Mouse (Mus musculus): ENCODE measurements at regions not wholly inside any gene's neighbourhood (a gene's known extent, or its start where the extent isn't known, plus 50 kb on each side); places are given as distances from the start of the nearest gene placed in this dataset.

DNA sequence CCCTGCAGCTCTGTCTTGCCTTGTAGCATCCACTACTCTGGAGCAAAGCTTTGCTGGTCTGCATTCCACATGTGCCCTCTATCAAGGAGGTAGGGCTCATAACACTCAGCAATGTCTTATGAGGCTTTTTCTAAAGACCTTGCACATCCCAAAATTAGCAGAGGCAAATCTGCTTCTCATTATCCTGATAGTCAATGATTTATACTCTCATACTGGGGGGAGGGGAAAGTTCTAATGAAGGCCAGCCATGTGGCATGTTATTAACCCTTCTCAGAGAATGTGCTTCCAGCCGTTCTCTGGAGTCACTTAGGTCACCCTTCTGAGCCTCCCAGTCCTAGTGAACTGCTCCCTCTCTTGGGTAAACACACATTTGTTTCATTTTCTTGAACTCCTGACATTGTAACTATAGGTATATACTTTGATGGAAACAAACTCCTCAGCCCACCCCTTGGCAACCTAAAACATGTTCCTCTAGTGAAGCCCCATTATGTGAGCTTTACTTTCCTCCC, 307.7 kb upstream of the Nt5c1b start:
- DNase-seq (ENCODE audit: low read depth, low spot score) = no peak

DNA sequence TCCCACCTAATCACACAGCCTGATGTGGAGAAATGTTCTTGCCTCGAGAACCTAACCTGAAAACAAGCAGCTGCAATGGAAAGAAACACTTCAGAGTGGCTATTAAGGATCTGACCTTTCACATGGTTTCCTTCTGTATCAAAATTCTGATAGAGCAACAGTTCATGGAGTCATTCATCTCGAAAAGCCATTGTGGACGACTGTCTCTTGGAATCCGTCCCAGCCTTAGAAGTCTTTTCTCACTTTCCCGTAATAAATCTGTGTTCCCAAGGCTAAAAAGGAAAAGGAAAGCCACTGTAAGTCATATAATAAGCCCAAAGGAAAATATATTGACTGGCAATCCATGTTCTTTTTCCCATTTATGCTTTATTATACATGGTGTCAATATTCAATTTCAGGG, 291.4 kb upstream of the Nt5c1b start:
- no peak for DNase-seq (ENCODE audit: low read depth, low spot score)

DNA sequence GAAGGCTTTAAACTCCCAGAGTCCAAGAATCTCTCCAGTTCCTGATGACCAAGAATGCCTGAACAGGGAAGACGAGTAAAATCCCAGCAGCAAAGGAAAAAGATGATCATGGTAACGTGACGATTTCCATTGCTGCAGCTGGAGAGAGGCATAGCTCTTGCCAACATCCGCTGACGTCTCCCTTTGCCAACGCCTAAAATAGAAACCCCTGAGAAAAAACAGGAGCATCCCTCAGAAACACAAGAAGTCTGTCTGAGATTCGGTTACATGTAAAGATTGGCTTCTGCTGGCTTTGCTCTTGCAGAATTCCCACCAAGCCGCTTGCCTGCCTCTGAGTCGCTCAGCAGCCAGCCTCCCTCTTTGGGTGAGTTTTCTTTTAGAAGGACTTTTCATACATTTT, 290.3 kb upstream of the Nt5c1b start:
- DNase-seq (ENCODE audit: low read depth, low spot score) = peak; percentile 53

DNA sequence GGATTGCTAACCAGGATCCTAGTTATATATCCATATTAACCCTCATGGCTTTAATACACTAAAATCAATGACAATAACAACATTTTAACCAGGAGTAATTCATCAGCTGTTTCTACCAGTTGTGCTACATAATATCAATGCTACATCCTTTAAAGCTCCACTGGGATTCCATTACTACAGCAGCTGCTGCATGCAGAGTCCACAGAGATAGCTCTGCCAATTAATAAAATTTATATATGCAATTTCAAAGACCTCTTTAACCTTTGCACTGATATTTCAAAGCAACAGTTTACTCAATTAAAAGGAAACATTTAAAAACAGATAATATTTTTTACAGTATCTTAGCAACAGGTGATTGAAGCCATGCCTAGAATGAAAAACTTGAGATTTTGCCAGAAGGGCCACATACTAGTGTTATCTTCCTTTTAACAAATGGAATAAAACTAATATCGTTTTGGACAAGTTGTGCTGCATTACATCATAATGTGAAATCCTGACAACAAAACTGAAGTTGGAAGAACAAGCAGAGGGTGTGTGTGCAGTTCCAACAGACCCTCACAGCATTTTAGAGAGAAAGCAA, 256.8 kb upstream of the Nt5c1b start:
- no peak for DNase-seq (ENCODE audit: low read depth, low spot score)

DNA sequence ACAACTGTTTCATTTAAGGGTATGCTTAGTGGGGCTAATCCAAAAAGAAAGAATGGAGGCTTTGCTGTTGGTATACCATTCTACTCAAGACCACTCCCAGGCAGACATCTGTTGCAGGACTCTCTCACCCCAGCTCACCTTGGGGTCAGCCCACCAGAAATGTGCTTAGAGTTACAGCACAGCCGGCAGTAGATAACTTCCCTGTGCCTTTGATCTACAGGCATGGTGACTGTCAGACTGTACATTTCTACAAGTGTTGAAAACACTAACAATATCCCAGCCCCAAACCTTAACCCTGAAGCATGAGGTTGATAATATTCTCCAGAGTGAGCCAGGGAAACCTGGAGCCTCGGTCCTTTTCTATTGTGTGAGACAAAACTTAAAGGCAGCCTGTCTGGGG, 247.7 kb upstream of the Nt5c1b start:
- no peak for DNase-seq (ENCODE audit: low read depth, low spot score)

DNA sequence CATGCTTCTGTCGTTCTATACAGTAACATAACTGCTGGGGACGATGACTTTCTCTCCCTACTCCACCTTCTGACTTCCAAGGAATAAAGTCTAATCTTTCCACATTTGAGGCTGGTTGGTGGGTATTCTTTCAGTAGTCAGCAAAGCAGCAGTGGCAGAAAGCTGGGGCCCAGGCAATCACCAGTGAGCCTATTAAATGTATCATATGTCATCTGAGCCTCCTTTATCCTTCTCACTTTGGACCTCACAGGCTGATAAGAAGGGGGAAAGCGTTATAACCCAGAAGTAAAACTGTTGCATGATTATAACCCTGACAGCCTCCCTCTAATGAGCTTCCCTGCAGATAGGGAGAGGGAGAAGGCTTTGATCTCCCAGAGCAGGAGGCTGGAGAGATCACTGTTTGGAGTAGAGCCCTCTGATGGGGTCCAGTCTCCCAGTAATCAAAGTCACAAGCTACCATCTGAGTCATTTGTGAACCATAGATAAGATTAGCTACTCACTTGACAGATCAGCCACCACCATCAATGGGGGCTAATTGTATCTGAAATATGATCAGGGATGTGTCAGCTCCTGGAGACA, 241.7 kb upstream of the Nt5c1b start:
- DNase-seq (ENCODE audit: low read depth, low spot score) = no peak

DNA sequence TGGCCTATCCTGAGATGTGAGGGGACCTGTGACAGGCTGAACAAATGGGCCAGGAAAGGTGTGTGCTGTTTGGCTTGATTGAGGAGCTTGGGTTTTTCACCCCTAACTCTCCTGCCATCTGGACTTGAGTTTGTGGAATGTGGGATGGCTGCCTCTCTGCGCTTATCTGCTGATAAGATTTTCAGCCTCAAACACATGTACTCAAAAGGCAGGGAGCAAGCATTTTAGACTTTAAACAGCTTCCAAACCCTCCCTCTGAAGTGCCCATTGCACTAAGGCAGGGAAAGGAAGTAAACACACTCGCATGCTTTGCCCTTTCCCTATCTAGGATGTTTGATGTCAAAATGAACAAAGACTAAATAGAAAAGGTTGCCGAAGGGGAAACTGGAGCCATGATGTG, 235.6 kb upstream of the Nt5c1b start:
- no peak for DNase-seq (ENCODE audit: low read depth, low spot score)

DNA sequence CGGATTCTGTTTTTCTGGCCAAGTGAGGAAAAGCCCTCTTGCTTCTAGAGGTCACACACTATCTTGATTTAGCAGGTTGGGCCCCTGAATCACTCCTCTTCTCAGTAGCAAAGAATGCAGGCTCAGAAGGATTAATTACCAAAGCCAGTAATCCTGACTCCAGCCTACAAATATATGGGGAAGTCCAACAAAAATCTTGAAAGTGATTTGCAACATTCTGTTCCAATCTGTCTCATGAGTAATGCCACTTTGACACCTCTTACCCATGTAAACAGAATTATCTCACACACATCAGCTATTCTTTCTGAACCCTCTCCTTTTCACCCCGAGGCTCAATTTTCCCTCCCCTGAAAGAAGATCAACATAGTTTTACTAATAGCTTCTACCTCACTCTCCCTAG, 233.9 kb upstream of the Nt5c1b start:
- DNase-seq (ENCODE audit: low read depth, low spot score) = no peak

DNA sequence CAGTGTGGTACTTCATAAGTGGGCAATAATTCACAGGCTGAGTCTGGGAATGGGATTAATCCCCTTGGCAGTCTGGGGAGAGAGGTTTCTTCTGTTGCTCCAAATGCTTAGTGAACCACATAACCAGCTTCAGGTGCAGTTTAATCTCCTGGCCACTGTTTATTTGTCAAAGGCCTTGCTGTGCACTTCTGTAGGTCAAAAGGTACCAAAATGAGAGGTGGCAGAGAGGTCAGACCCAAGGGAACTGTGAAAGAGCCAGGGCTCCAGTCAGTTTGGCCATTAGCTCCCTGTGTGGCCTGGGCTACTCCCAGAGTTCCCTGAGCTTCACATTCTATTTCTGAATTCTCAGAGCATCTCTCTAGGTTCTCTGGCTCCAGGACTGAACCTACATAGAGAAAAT, 229.6 kb upstream of the Nt5c1b start:
- no peak for DNase-seq (ENCODE audit: low read depth, low spot score)

DNA sequence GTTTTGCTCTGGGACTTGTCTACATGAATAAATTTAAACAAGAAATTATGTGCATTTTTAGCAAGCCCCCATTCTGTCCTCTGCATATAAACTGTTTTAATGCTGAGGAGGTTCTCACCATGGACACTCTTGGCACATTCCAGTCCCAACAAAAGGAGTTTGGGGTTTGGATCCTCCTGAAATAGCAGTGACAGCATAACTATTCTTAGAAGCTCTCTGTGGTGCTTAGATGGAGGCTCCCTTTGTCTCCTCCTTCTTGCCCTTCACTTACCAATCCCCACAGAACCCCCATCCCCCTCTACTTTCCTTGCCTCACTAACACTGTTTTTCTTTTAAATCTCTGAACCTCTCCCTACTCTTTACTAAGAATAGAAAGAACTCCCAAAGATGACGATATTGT, 208.9 kb upstream of the Nt5c1b start:
- DNase-seq (ENCODE audit: low read depth, low spot score) = no peak

DNA sequence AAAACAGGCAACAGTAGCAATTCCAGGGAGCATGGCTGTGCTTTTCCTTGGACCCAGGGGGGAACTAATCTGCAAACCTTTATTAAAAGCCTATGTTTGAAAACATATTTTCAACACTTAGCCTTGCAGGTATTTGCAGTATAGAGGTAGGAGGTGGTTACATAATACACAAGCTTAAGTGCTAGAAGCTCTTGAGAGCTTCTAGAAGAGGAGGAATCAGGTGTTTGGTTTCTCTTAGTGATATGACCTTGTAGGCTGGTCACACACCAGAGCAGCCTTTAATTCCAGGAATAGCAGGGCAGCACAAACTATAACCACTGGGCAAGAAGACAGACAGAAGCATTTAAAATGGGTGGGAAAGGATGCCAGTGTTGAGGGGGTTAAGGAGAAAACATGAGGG, 201.7 kb upstream of the Nt5c1b start:
- no peak for DNase-seq (ENCODE audit: low read depth, low spot score)

DNA sequence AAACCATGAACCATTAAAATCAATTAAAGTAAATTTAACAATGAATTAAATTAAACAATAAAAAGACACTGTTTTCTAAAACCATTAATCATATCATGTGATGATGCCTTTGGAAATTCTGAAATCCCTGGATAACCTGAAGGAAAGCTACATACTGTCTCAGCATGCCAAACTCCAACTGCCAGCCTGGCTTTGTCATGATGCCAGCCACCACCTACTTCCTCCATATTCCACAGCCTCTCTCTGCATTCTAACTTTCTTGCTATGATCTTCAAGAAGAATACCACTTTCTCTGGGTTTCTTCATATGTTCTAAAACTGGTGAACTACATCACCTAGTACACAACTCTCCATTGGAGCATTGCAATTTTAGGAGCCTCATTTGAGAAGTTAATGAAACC, 201.2 kb upstream of the Nt5c1b start:
- DNase-seq (ENCODE audit: low read depth, low spot score) = no peak

DNA sequence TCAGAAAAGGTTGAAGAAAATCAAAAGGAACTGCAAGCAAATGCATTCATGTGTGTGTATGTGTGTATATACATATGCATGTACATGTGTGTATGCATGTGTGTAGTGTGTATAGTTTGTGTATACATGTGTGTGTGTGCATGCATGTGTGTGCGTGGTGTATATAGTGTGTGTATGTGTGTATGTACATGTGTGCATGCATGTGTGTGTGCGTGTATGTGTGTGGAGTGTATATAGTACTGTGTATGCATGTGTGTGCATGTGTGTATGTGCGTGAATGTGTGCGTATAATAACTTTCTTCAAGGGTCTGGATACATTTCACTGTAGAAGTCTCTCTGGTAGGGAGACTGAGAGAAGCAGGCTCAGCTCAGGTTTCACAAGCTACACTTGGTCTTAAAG, 191.1 kb upstream of the Nt5c1b start:
- no peak for DNase-seq (ENCODE audit: low read depth, low spot score)

DNA sequence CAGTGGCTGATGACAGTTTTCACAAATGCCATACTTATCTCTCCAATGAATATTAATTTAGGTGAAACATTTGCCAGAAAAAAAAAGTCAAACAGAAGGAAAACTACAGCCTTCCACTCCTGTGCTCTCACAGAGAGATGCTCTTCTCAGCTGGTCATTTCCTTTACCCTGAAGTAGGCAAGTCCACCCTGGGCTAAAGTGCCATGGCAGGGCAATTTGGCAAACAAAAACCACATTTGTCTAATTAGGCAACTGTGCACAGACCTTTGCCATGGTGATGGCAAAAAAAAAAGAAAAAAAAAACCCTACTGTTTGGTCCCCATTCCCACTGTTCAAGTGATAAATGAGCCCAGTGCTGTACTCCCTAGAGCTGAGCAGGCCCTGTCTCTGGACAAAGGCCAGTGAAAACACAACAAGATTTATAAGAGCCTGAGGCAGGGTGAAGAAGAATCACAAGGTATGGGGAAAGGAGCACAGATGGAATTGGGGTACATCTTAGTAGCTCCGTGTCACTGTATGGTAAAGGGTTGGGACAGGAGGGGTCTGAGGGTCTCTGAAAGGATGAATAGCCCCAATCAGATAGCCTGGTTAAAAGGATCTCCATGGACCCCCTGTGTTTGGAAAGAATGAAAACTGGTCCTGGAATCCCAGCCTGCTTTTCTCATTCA, 190.5 kb upstream of the Nt5c1b start:
- DNase-seq (ENCODE audit: low read depth, low spot score) = no peak

DNA sequence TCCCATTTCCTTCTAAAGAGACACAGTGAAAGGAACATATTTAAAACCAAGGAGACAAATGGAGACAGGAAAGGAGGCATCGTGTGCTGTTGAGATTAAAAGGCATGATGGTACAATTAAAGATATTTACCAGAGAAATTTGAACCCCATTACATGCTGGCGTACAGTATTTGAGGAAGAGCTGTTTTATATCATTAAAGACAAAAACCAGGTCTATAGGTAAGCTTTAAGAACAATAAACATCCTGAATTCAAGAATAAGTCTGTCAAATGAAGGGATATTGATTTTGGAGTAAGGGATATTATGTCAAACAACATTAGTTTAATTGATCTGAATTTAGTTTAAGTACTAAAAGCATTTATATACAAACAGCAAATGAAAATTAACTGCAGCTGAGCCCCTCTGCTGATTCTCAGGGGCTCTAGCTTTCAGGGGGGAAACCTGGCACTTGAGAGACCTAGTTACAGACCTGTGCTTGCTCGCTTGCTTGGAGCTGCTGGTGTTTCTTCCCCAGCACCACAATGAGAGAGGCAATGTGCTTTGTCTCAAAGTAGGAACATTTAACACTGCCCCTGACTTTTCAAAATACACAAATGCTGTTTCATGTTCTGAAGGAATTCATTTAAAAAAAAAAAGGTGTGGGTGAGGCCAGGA, 189.8 kb upstream of the Nt5c1b start:
- DNase-seq (ENCODE audit: low read depth, low spot score) = no peak

DNA sequence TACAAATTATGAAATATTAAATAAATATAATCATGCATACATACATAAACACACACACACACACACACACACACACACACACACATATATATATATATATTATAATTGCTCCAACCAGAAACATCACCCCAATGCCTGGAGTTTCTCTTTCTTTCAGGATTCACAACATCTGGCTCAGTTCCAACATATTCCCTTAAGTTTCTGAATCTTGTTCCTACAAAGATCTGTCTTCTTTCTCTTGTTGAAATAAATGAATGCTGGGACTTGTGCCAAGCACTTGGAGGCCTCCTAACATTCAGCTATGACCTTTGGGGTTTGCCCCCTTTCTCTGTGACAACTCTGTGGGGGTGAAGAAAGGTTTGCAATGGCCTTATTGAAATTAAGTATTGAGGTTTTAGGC, 187.2 kb upstream of the Nt5c1b start:
- no peak for DNase-seq (ENCODE audit: low read depth, low spot score)

DNA sequence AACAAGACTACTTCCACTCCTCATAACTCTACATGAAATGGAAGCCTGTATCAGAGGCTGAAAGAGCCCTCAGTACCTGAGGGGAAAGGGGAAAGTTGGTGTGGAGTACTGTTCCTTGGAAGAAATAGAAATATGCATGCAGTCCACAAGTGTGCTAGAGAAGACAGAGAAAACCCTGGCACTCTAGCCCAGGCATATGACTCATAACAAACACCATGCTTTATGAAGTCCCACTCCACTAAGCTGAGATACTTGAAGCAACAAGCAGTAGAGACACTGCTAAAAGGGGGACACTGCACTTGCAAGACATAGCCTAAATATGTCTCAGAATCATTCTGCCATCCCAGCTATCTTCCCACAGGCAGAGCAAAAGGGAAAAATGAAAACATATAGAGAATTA, 183.2 kb upstream of the Nt5c1b start:
- DNase-seq (ENCODE audit: low read depth, low spot score) = no peak

DNA sequence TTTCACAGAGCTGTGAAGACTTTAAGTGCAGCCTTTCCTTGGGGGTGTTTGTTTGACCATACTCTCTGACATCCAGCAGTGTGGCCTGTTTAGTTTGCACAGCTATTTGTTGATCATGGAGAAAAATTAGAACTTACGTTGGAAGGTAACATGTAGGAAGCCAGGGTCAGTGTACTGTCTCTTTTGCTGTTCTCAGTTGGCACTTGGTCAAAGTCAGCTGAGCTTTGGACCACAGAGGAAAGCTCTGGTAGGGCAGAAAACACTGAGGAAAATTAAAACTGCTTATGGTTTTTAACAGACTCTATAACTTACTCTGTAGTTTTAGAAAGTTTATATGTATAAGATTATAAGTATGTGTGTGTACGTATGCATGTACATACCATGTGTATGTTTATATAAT, 180.0 kb upstream of the Nt5c1b start:
- DNase-seq (ENCODE audit: low read depth, low spot score) = no peak

DNA sequence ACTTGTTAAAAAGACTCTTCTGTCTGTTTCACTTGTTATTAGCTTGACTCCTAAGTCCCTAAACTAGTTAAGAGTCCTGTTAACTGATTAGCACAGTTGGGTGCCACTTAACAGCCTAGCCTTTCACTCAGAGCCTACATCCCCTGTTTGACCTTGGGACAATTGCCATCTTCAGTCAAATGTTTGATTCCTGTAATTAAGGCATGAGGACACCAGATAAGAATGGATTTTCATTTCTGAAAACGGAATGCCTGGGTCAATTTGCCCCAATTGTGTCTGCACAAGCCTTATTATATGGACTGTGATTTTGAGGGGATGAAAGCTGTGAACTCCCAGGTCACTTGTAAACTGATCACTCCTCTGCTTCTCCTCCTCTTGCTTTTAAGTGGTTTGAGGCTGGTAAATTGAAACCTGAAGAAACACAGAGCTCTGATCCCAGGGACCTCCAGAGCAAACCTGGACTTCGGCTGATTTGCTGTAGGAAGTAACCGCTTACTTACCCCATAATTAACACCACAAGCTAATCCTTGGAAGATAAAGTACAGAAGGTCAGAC, 171.8 kb upstream of the Nt5c1b start:
- no peak for DNase-seq (ENCODE audit: low read depth, low spot score)

DNA sequence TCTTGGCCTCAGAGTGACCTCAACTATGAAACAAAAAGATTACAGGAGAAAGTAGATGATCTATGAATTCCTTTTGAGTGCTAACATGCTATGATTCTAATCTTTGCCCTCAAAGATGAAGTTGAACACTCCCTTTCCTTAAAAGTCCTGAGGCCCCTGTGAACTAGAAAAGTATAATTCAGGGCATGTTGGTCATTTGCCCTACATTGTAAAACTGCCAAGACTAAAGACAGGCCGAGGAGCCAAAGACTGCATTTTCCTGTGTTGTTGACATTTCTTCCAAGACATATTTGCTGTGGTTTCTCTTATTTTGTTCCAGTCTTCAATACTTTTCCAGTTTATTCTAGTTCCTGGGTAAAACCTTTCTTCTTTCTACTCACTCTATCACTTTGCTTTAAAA, 159.9 kb upstream of the Nt5c1b start:
- DNase-seq (ENCODE audit: low read depth, low spot score) = no peak

DNA sequence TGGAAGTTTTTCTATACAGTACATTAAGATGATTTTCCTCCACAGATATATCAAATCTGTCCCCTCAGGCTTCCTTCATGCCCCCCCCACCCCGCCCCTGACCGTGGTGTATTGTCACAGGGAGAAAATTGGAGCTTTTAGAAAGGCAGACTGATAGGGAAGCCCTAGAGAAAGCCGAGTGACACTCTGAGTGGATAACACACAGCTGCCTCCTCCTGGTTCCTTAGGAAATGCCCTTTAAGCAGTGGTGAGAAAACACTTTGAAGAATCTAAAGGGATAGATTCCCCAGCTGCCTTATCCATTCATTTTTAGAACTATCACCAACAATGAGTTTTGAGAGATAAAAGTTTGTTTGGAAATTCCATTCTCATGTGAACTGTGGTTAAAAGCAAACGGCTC, 147.0 kb upstream of the Nt5c1b start:
- no peak for DNase-seq (ENCODE audit: low read depth, low spot score)

DNA sequence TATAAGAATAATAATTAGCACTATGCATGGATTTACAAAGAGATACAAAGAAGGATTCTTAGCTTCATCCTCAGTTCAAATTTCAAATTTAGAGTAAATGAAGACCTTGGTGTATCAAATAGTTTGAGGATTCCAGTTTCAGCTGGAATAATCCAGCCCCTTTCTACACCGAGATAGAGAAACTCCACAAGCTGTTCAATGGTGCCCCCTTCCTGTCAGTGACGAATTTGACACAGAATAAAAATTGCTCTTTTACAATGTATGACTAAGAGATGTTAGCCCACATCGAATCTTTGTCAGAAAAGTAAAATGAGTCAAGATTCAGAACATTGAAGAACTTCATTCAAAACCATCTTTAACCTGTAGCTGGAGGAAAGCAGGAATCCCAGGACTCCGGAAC, 145.9 kb upstream of the Nt5c1b start:
- DNase-seq (ENCODE audit: low read depth, low spot score) = peak; percentile 21

DNA sequence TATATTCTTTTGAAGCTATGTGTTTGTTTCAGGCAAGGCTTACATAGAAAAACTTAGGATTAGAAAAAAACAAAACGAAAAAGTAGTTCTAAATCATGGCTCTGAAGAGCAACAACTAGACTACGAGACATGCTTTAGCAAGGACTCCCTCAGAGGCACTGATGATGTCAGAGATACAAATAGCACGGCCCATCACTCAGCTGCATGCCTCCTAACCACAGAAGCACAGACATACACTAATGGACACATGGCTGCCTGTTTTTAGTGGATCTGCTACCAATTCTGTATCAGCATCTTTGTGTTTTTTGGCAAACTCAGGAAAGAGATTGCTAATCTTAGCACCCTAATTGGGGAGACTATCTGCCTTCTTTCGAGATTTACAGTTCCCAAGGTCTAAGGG, 138.6 kb upstream of the Nt5c1b start:
- no peak for DNase-seq (ENCODE audit: low read depth, low spot score)

All from skeletal muscle tissue, adult 2 months (tissue).